Mouse (Mus musculus): ENCODE measurements at regions not wholly inside any gene's neighbourhood (a gene's known extent, or its start where the extent isn't known, plus 50 kb on each side); places are given as distances from the start of the nearest gene placed in this dataset.

GRCm38 (mm10) chr4:89012681-89013353 lies 124.1 kb upstream of the Mtap start:
- ATAC-seq (replicated peaks; ENCODE audit: low FRiP score, low TSS enrichment, poor library complexity, severe bottlenecking): no peak

- ATAC-seq (replicated peaks; ENCODE audit: low FRiP score, low TSS enrichment, poor library complexity, severe bottlenecking): no peak
Measured at GRCm38 (mm10) chr4:89008561-89008960, 128.4 kb upstream of the Mtap start.

GRCm38 (mm10) chr4:89001470-89001869 lies 121.5 kb upstream of the Ifne start:
- ATAC-seq (replicated peaks; ENCODE audit: low FRiP score, low TSS enrichment, poor library complexity, severe bottlenecking): no peak

GRCm38 (mm10) chr4:89000855-89001254 lies 120.9 kb upstream of the Ifne start:
- ATAC-seq (replicated peaks; ENCODE audit: low FRiP score, low TSS enrichment, poor library complexity, severe bottlenecking): no peak

- ATAC-seq (replicated peaks; ENCODE audit: low FRiP score, low TSS enrichment, poor library complexity, severe bottlenecking): no peak
Measured at GRCm38 (mm10) chr4:89000200-89000599, 120.2 kb upstream of the Ifne start.

- no peak for ATAC-seq (replicated peaks; ENCODE audit: low FRiP score, low TSS enrichment, poor library complexity, severe bottlenecking)
Measured at GRCm38 (mm10) chr4:88998286-88998685, 118.3 kb upstream of the Ifne start.

- 0 out of 2 replicates have a peak, but pooled peaks have one; percentile 37 for ATAC-seq (replicated peaks; ENCODE audit: low FRiP score, low TSS enrichment, poor library complexity, severe bottlenecking)
Measured at GRCm38 (mm10) chr4:88995129-88995919, 115.3 kb upstream of the Ifne start.

- ATAC-seq (replicated peaks; ENCODE audit: low FRiP score, low TSS enrichment, poor library complexity, severe bottlenecking): no peak
Measured at GRCm38 (mm10) chr4:88994486-88994885, 114.5 kb upstream of the Ifne start.

- peak; percentile 73 for ATAC-seq (replicated peaks; ENCODE audit: low FRiP score, low TSS enrichment, poor library complexity, severe bottlenecking)
Measured at GRCm38 (mm10) chr4:88992498-88992897, 112.5 kb upstream of the Ifne start.

- no peak for ATAC-seq (replicated peaks; ENCODE audit: low FRiP score, low TSS enrichment, poor library complexity, severe bottlenecking)
Measured at GRCm38 (mm10) chr4:88988363-88988762, 108.4 kb upstream of the Ifne start.

- ATAC-seq (replicated peaks; ENCODE audit: low FRiP score, low TSS enrichment, poor library complexity, severe bottlenecking): no peak
Measured at GRCm38 (mm10) chr4:88987103-88987502, 107.1 kb upstream of the Ifne start.

GRCm38 (mm10) chr4:88982457-88982856 lies 102.5 kb upstream of the Ifne start:
- no peak for ATAC-seq (replicated peaks; ENCODE audit: low FRiP score, low TSS enrichment, poor library complexity, severe bottlenecking)

GRCm38 (mm10) chr4:88977099-88977888 lies 97.3 kb upstream of the Ifne start:
- peak; percentile 97 for ATAC-seq (replicated peaks; ENCODE audit: low FRiP score, low TSS enrichment, poor library complexity, severe bottlenecking)

GRCm38 (mm10) chr4:88974535-88974934 lies 94.5 kb upstream of the Ifne start:
- ATAC-seq (replicated peaks; ENCODE audit: low FRiP score, low TSS enrichment, poor library complexity, severe bottlenecking): no peak

- ATAC-seq (replicated peaks; ENCODE audit: low FRiP score, low TSS enrichment, poor library complexity, severe bottlenecking): peak; percentile 95
Measured at GRCm38 (mm10) chr4:88969134-88969841, 89.3 kb upstream of the Ifne start.

- ATAC-seq (replicated peaks; ENCODE audit: low FRiP score, low TSS enrichment, poor library complexity, severe bottlenecking): no peak
Measured at GRCm38 (mm10) chr4:88959621-88960020, 79.6 kb upstream of the Ifne start.

- peak; percentile 71; the same call in 1 of the 2 replicates for ATAC-seq (replicated peaks; ENCODE audit: low FRiP score, low TSS enrichment, poor library complexity, severe bottlenecking)
Measured at GRCm38 (mm10) chr4:88956605-88957004, 76.6 kb upstream of the Ifne start.

- ATAC-seq (replicated peaks; ENCODE audit: low FRiP score, low TSS enrichment, poor library complexity, severe bottlenecking): peak; percentile 66; the same call in 1 of the 2 replicates
Measured at GRCm38 (mm10) chr4:88956151-88956550, 76.2 kb upstream of the Ifne start.

- no peak for ATAC-seq (replicated peaks; ENCODE audit: low FRiP score, low TSS enrichment, poor library complexity, severe bottlenecking)
Measured at GRCm38 (mm10) chr4:88955571-88955970, 75.6 kb upstream of the Ifne start.

Measured in megakaryocyte-erythroid progenitor cell, adult 5-6 weeks (primary cell).